Mouse (Mus musculus) midbrain, embryonic 14.5 days (tissue): ENCODE measurements around the gene Zbtb37. TPM values are rescaled to one million over a fixed set of nuclear protein-coding genes. Genes with fewer than 3 reads are reported as not detected.

Experiments
- ATAC-seq: fragments of 200-750 bp; cut with Nextera tagmentation; 2 replicates; pipeline ENCODE4 v1.8.0; 2017; ENCODE audit warnings: moderate number of reproducible peaks, moderate library complexity; ENCODE audit not compliant: low FRiP score, low TSS enrichment
- DNase-seq: peaks from one replicate; pipeline ENCODE4 v3.0.0-alpha.2; 2015
- H3K27ac ChIP-seq: fragments of 300-500 bp; sonication (generic); replicated peaks from 2 replicates; pipeline ENCODE4 v1.5.1; 2014; ENCODE audit warnings: mild to moderate bottlenecking, low read depth, low read length, moderate library complexity
- H3K27me3 ChIP-seq: fragments of 300-500 bp; sonication (generic); 2 replicates; pipeline ENCODE4 v1.6.1; 2014; ENCODE audit warnings: low read length, control low read depth, mixed read lengths; ENCODE audit not compliant: control insufficient read depth, insufficient read depth
- H3K36me3 ChIP-seq: fragments of 300-500 bp; sonication (generic); 2 replicates; pipeline ENCODE4 v1.6.1; 2014; ENCODE audit warnings: low read length, control low read depth; ENCODE audit not compliant: control insufficient read depth, insufficient read depth
- H3K4me1 ChIP-seq: fragments of 300-500 bp; sonication (generic); 2 replicates; pipeline ENCODE4 v1.6.1; 2014; ENCODE audit warnings: mild to moderate bottlenecking, antibody characterized with exemption, low read length, control low read depth; ENCODE audit not compliant: control insufficient read depth, insufficient read depth
- H3K4me2 ChIP-seq: fragments of 300-500 bp; sonication (generic); 2 replicates; pipeline ENCODE4 v1.6.1; 2014; ENCODE audit warnings: mild to moderate bottlenecking, low read length, moderate library complexity
- H3K4me3 ChIP-seq: fragments of 300-500 bp; sonication (generic); replicated peaks from 2 replicates; pipeline ENCODE4 v1.5.1; 2014; ENCODE audit warnings: low read depth, low read length
- H3K9ac ChIP-seq: fragments of 300-500 bp; sonication (generic); replicated peaks from 2 replicates; pipeline ENCODE4 v1.6.1; 2014; ENCODE audit warnings: mild to moderate bottlenecking, low read length, moderate library complexity
- H3K9me3 ChIP-seq: fragments of 300-500 bp; sonication (generic); 2 replicates; pipeline ENCODE4 v1.6.1; 2016; ENCODE audit warnings: low read length, control low read depth, mixed read lengths; ENCODE audit not compliant: control insufficient read depth
- WGBS: fragments of 180-500 bp; shearing (Covaris S2); extraction: QIAGEN DNeasy Blood & Tissue Kit; methylation state at CpG from one replicate; pipeline ENCODE4 v1.1.7; 2014; 5-methylcytosine and 5-hydroxymethylcytosine counted together
- polyA plus RNA-seq: library from polyadenylated mRNA; unstranded; fragments of >200 nt; fragmentation: Nextera tagmentation; extraction: Ambion mirVana; gene quantifications from 2 replicates; pipeline ENCODE4 v1.2.1, GENCODE M21; 2014

Zbtb37 gene
- 18.4 and 23.7 TPM in 2 replicates for polyA plus RNA-seq

- peak within 1 kb of the TSS; percentile 78 for H3K27ac ChIP-seq
- WGBS = under 1% methylated on average over 67 of the region's 76 CpGs
- peak within 1 kb of the TSS; percentile 85 for H3K4me3 ChIP-seq
- H3K4me2 ChIP-seq = peak within 1 kb of the TSS; percentile 92
- DNase-seq = peak; percentile 99
- no peaks in the 10 kb centered on the region for H3K9me3 ChIP-seq
- peaks cover 62% of the 10 kb centered on the region for H3K36me3 ChIP-seq
- peak within 1 kb of the TSS; percentile 75 for H3K9ac ChIP-seq
- peak; percentile 97 for ATAC-seq
- no peaks in the 10 kb centered on the region for H3K27me3 ChIP-seq
- peaks cover 25% of the 10 kb centered on the region for H3K4me1 ChIP-seq
Observed at GRCm38 (mm10) chr1:161034435-161035280, at the start of gene Zbtb37. Gene Zbtb37, minus strand, starts transcription at chr1:161034849.

GRCm38 (mm10) chr1:161077243-161077642 lies 42.6 kb upstream of the Zbtb37 start:
- no peak for DNase-seq

DNA sequence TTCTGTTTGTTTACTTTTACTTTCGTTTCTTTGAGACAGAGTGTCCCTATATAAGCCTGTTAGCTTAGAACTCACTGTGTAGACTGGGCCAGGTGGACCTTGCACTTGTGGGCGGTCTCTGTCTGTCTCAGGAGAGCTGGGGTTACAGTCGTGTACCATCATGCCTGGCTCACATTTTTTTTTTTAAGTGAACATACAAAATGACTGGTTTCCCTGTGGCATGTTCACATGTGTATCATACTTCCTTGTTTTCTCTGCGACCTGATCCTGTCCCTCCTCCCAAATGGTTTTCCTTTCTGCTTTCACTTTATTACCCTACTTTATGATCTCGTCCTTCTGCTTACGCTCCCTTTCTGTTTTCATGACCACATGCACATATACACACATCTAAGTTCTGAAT lies 41.6 kb upstream of the Zbtb37 start:
- 92% methylated on average over 6 of the region's 6 CpGs for WGBS
- Histone ChIP-seq H3K27me3 (no peaks in the 10 kb centered on the region), H3K27ac (no peak overlapping the region), H3K4me1 (peaks cover 24% of the 10 kb centered on the region), H3K36me3 (0 out of 2 replicates have a peak, but pooled peaks cover 3% of the 10 kb centered on the region), H3K9me3 (no peaks in the 10 kb centered on the region), H3K4me2 (no peak overlapping the region), H3K9ac (no peak overlapping the region), H3K4me3 (no peak overlapping the region)
- no peak for ATAC-seq
- no peak for DNase-seq

More at GRCm38 (mm10) chr1:161077243-161077642, 42.6 kb upstream of the Zbtb37 start:
- no peaks in the 10 kb centered on the region for H3K27me3 ChIP-seq
- ATAC-seq = no peak
- no peaks in the 10 kb centered on the region for H3K9me3 ChIP-seq
- peaks cover 14% of the 10 kb centered on the region for H3K4me1 ChIP-seq
- H3K4me2 ChIP-seq = no peak overlapping the region
- 0 out of 2 replicates have a peak, but pooled peaks cover 3% of the 10 kb centered on the region for H3K36me3 ChIP-seq
- 93% methylated on average over 3 of the region's 3 CpGs for WGBS
- H3K4me3 ChIP-seq = no peak overlapping the region
- H3K27ac ChIP-seq = no peak overlapping the region
- H3K9ac ChIP-seq = no peak overlapping the region

GRCm38 (mm10) chr1:161071272-161071620 lies 36.6 kb upstream of the Zbtb37 start:
- Histone ChIP-seq H3K27me3 (no peaks in the 10 kb centered on the region), H3K9ac (peak overlapping the region; percentile 68), H3K27ac (no peak overlapping the region; the same call in 1 of the 2 replicates), H3K4me1 (peaks cover 27% of the 10 kb centered on the region), H3K4me2 (peak overlapping the region; percentile 50), H3K36me3 (no peaks in the 10 kb centered on the region), H3K4me3 (peak overlapping the region; percentile 56), H3K9me3 (no peaks in the 10 kb centered on the region)
- DNase-seq (no peak), ATAC-seq (no peak)
- under 1% methylated on average over 12 of the region's 12 CpGs for WGBS

DNA sequence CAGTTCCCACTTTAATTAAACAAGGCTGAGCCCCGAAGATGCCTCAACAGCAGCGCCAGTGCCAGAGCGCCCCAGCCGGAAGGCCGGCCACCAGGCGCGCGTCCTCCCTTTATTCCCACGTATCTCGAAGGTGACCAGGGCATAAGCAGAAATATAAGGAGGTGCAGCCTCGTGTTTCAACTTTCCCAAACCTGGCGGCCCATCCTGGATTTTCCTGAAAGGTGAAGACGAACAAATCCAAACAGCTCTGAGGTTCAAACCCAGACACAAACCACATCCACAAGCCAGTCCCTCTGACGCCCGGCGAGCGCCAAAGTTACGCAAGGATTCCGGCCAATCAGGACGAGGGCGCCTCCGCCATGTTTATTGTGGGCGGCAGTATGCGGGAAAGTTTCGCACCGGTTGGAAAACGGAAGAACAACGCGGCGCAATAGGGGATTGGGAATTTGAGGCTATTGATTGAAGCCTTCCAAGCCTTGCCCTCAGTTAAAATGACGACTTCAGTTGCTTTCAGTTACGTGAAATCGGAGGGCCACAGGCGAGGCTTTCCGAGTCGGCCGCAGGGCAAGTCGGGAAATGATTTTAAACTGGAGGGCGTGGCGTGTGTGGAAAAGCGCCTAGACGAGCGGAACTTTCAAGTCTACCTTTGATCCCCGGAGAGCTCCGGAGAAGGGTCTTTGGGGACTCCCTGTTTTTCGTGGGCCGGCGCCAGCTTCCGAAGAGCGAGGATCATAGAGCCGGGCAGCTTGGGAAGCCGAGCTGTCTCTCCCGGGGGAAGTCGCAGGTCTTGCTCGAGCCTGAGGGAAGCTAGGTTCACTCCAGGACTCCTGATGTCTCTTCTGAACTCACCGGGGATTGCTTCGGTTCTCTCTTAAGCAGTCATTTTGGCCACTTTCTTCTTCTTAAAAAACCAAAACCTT lies 36.0 kb upstream of the Zbtb37 start, which contains the start of the genes Dars2 and Cenpl:
Gene Dars2 (minus strand): TSS at position 307 of the 920 bp plus-strand sequence.
Gene Cenpl (plus strand): TSS at position 362 of the 920 bp plus-strand sequence.
- Histone ChIP-seq H3K27ac (peak within 1 kb of the TSS; percentile 68), H3K9me3 (no peaks in the 10 kb centered on the region), H3K4me1 (peaks cover 27% of the 10 kb centered on the region), H3K4me3 (peak within 1 kb of the TSS; percentile 56), H3K9ac (peak within 1 kb of the TSS; percentile 68), H3K27me3 (no peaks in the 10 kb centered on the region), H3K36me3 (no peaks in the 10 kb centered on the region), H3K4me2 (peak within 1 kb of the TSS; percentile 89)
- ATAC-seq = peak; percentile 98
- under 1% methylated on average over 57 of the region's 57 CpGs for WGBS
- DNase-seq = peak; percentile 98

DNA sequence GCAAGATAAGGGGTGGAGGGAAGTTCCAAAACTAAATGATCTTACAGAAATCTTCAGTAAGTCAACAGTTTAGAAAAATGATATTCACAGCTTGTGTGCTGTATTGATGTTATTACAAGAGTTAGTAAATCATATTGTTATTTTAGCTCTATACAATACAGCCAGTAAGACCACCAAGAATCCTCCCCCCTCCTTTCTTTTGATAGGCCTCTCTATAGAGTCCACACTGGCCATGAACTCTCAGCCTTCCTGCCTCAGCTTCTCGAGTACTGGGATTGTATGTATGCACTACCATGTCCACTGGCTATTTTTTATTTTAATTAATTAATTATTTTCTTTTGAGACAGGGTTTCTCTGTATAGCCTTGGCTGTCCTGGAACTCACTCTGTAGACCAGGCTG lies 28.7 kb upstream of the Zbtb37 start:
- DNase-seq (no peak), ATAC-seq (no peak)
- Histone ChIP-seq H3K9ac (no peak overlapping the region), H3K27ac (no peak overlapping the region), H3K4me1 (no peaks in the 10 kb centered on the region), H3K9me3 (no peaks in the 10 kb centered on the region), H3K27me3 (no peaks in the 10 kb centered on the region), H3K4me3 (no peak overlapping the region), H3K36me3 (peaks cover 19% of the 10 kb centered on the region; the same call in 1 of the 2 replicates), H3K4me2 (no peak overlapping the region)
- 81% methylated on average over 1 of the region's 1 CpGs for WGBS

GRCm38 (mm10) chr1:161057164-161057563 lies 22.5 kb upstream of the Zbtb37 start:
- ATAC-seq = no peak
- H3K36me3 ChIP-seq = peaks cover 51% of the 10 kb centered on the region

GRCm38 (mm10) chr1:161046972-161047371 lies 12.3 kb upstream of the Zbtb37 start:
- DNase-seq (no peak), ATAC-seq (no peak)
- Histone ChIP-seq H3K4me3 (no peak overlapping the region), H3K4me1 (no peaks in the 10 kb centered on the region), H3K9ac (no peak overlapping the region), H3K4me2 (no peak overlapping the region), H3K27me3 (no peaks in the 10 kb centered on the region), H3K9me3 (no peaks in the 10 kb centered on the region), H3K27ac (no peak overlapping the region), H3K36me3 (peaks cover 68% of the 10 kb centered on the region)
- WGBS = 91% methylated on average over 3 of the region's 3 CpGs

More at GRCm38 (mm10) chr1:161057164-161057563, 22.5 kb upstream of the Zbtb37 start:
- DNase-seq = no peak
- WGBS = 98% methylated on average over 1 of the region's 1 CpGs
- H3K4me3 ChIP-seq = no peak overlapping the region
- H3K4me1 ChIP-seq = no peaks in the 10 kb centered on the region
- no peak overlapping the region for H3K4me2 ChIP-seq
- no peak overlapping the region for H3K9ac ChIP-seq
- H3K9me3 ChIP-seq = no peaks in the 10 kb centered on the region
- no peaks in the 10 kb centered on the region for H3K27me3 ChIP-seq
- H3K27ac ChIP-seq = no peak overlapping the region
